ENCODE assay signal across 8 mouse cellular contexts in genomic region chr11:120783426-120784063, GRCm38 (mm10). TPM values are rescaled to one million over a fixed set of nuclear protein-coding genes. Genes with fewer than 3 reads are reported as not detected.
DNase-seq lines count a peak whose midpoint lies in the region; ATAC-seq and TF ChIP-seq lines count a peak whose summit lies in the region.

No protein-coding gene starts in this region.

- no peaks in the 10 kb centered on the region for H3K9me3 ChIP-seq in hindbrain, embryonic 11.5 days (ENCODE audit: control insufficient read depth, low read length)
- no peaks in the 10 kb centered on the region for H3K9me3 ChIP-seq in megakaryocyte, embryonic 14.5 days

- peaks cover 4% of the 10 kb centered on the region; the same call in 1 of the 2 replicates for H3K79me2 ChIP-seq in liver, adult 2 months (ENCODE audit: control insufficient read depth, insufficient read depth, low read length)

- intact Hi-C loops in left cerebral cortex, postnatal 25 days (cut with DNase I): no loop called here

- TF ChIP-seq POLR2A in liver, adult 2 months (IDR thresholded peaks at IDR 0.05; ENCODE audit: extremely low read depth, insufficient read depth, low read length): no peak

- H3K9ac ChIP-seq in liver, adult 2 months (ENCODE audit: low read depth, low read length): peak overlapping the region; percentile 90
- H3K9ac ChIP-seq in hindbrain, embryonic 11.5 days (ENCODE audit: low read depth, low read length): peak overlapping the region; percentile 92

- H3K27me3 ChIP-seq in liver, adult 2 months (ENCODE audit: control insufficient read depth, insufficient read depth, low read length): no peaks in the 10 kb centered on the region
- H3K27me3 ChIP-seq in hindbrain, embryonic 11.5 days (ENCODE audit: control insufficient read depth, insufficient read depth, low read length): no peaks in the 10 kb centered on the region
- peaks cover 2% of the 10 kb centered on the region for H3K27me3 ChIP-seq in megakaryocyte, embryonic 14.5 days (replicated peaks)

- no peak for TF ChIP-seq CTCF in liver, adult 2 months (IDR thresholded peaks at IDR 0.05; ENCODE audit: low read depth, low read length)

- H3K4me1 ChIP-seq in liver, adult 2 months (ENCODE audit: control insufficient read depth, insufficient read depth, low read length): peaks cover 12% of the 10 kb centered on the region
- H3K4me1 ChIP-seq in hindbrain, embryonic 11.5 days (replicated peaks; ENCODE audit: control insufficient read depth, insufficient read depth, low read length): peaks cover 5% of the 10 kb centered on the region; the same call in 1 of the 2 replicates
- H3K4me1 ChIP-seq in megakaryocyte, embryonic 14.5 days: peaks cover 46% of the 10 kb centered on the region

- 2% methylated on average over 42 of the region's 42 CpGs for WGBS in liver, adult 2 months
- 2% methylated on average over 42 of the region's 42 CpGs for WGBS in hindbrain, embryonic 11.5 days

- peak overlapping the region; percentile 92 for H3K4me2 ChIP-seq in hindbrain, embryonic 11.5 days (replicated peaks; ENCODE audit: low read depth, low read length)

- H3K4me3 ChIP-seq in liver, adult 2 months (ENCODE audit: insufficient read depth, low read depth, low read length): peak overlapping the region; percentile 65
- H3K4me3 ChIP-seq in hindbrain, embryonic 11.5 days (ENCODE audit: low read depth, low read length): peak overlapping the region; percentile 98
- peak overlapping the region; percentile 97 for H3K4me3 ChIP-seq in megakaryocyte, embryonic 14.5 days (replicated peaks)

- peak; percentile 18; the same call in 1 of the 2 replicates for ATAC-seq in hindbrain, embryonic 11.5 days (ENCODE audit: low FRiP score)

- H3K27ac ChIP-seq in liver, adult 2 months (replicated peaks; ENCODE audit: insufficient read depth, low read depth, low read length): peak overlapping the region; percentile 35
- H3K27ac ChIP-seq in hindbrain, embryonic 11.5 days (ENCODE audit: low read depth, low read length): peak overlapping the region; percentile 58; the same call in 1 of the 2 replicates

- H3K36me3 ChIP-seq in liver, adult 2 months (ENCODE audit: control insufficient read depth, insufficient read depth, low read length): 0 out of 2 replicates have a peak, but pooled peaks cover 2% of the 10 kb centered on the region
- H3K36me3 ChIP-seq in hindbrain, embryonic 11.5 days (ENCODE audit: control insufficient read depth, insufficient read depth, low read length): no peaks in the 10 kb centered on the region; the same call in 1 of the 2 replicates
- peaks cover 62% of the 10 kb centered on the region for H3K36me3 ChIP-seq in megakaryocyte, embryonic 14.5 days (replicated peaks; ENCODE audit: low read length)

- no peak for DNase-seq in liver, adult 2 months (ENCODE audit: extremely low read depth, low read depth, low spot score)
- no peak for DNase-seq in liver
- DNase-seq in cerebellum, postnatal 36 days: peak; percentile 44
- no peak for DNase-seq in hindbrain, embryonic 11.5 days (ENCODE audit: low spot score)
- no peak for DNase-seq in layer of hippocampus, postnatal 36 days
- DNase-seq in adrenal gland, postnatal 36 days: no peak
- DNase-seq in left cerebral cortex, postnatal 25 days (ENCODE audit: low spot score in 2 of 2): no peak

RNA-seq across cellular contexts. Expression of gene Rfng, which starts 0.5 kb away (rescaled TPM):
- total RNA-seq in liver, adult 2 months (2014; rRNA removed): 3.1 and 5.7 TPM in 2 replicates
- 25.1 and 28.3 TPM in 2 replicates for polyA plus RNA-seq in liver, adult 2 months (2012; rRNA removed)
- 28.8 and 29.4 TPM in 2 replicates for polyA plus RNA-seq in hindbrain, embryonic 11.5 days (2014; fragmentation: Nextera tagmentation; extraction: Ambion mirVana)
- 26.0 and 43.8 TPM in 2 replicates for polyA plus RNA-seq in megakaryocyte, embryonic 14.5 days (2012; ENCODE audit: insufficient read depth, low replicate concordance)
- 10 to 100 TPM; 66.1 to 68.6 TPM for total RNA-seq in layer of hippocampus, postnatal 36 days (2021)
- 10 to 100 TPM; 19.2 to 19.7 TPM for total RNA-seq in adrenal gland, postnatal 36 days (2021)
- total RNA-seq in left cerebral cortex, postnatal 25 days (2021): 10 to 100 TPM; 62.9 to 63.3 TPM

RNA-seq across cellular contexts. Expression of gene Gps1, which starts 0.5 kb away (rescaled TPM):
- total RNA-seq in liver, adult 2 months (2014; rRNA removed): 81.9 and 89.7 TPM in 2 replicates
- 97.9 and 99.5 TPM in 2 replicates for polyA plus RNA-seq in liver, adult 2 months (2012; rRNA removed)
- 264 and 272 TPM in 2 replicates for polyA plus RNA-seq in hindbrain, embryonic 11.5 days (2014; fragmentation: Nextera tagmentation; extraction: Ambion mirVana)
- 13.8 and 27.0 TPM in 2 replicates for polyA plus RNA-seq in megakaryocyte, embryonic 14.5 days (2012; ENCODE audit: insufficient read depth, low replicate concordance)
- 100 to 1,000 TPM; 146 to 147 TPM for total RNA-seq in layer of hippocampus, postnatal 36 days (2021)
- 100 to 1,000 TPM; 139 to 142 TPM for total RNA-seq in adrenal gland, postnatal 36 days (2021)
- total RNA-seq in left cerebral cortex, postnatal 25 days (2021): 100 to 1,000 TPM; 139 to 143 TPM

RNA-seq across cellular contexts. Expression of gene Dus1l, which starts 12.7 kb away (rescaled TPM):
- total RNA-seq in liver, adult 2 months (2014; rRNA removed): 52.1 and 52.4 TPM in 2 replicates
- 69.7 and 70.6 TPM in 2 replicates for polyA plus RNA-seq in liver, adult 2 months (2012; rRNA removed)
- polyA plus RNA-seq in hindbrain, embryonic 11.5 days (2014; fragmentation: Nextera tagmentation; extraction: Ambion mirVana): 70.9 and 71.3 TPM in 2 replicates
- 29.4 and 74.3 TPM in 2 replicates for polyA plus RNA-seq in megakaryocyte, embryonic 14.5 days (2012; ENCODE audit: insufficient read depth, low replicate concordance)
- 10 to 100 TPM; 44.7 to 52.9 TPM for total RNA-seq in layer of hippocampus, postnatal 36 days (2021)
- total RNA-seq in adrenal gland, postnatal 36 days (2021): 10 to 100 TPM; 57.2 to 59.6 TPM
- total RNA-seq in left cerebral cortex, postnatal 25 days (2021): 10 to 100 TPM; 40.0 to 42.8 TPM

RNA-seq across cellular contexts. Expression of gene Hmga1b, which starts 21.0 kb away (rescaled TPM):
- 0.54 and 0.55 TPM in 2 replicates for total RNA-seq in liver, adult 2 months (2014; rRNA removed)
- 0.07 and 0.12 TPM in 2 replicates for polyA plus RNA-seq in liver, adult 2 months (2012; rRNA removed)
- 5.6 and 7.0 TPM in 2 replicates for polyA plus RNA-seq in hindbrain, embryonic 11.5 days (2014; fragmentation: Nextera tagmentation; extraction: Ambion mirVana)
- polyA plus RNA-seq in megakaryocyte, embryonic 14.5 days (2012; ENCODE audit: insufficient read depth, low replicate concordance): 601 and 1,141 TPM in 2 replicates
- 10 to 100 TPM; 19.5 to 20.1 TPM for total RNA-seq in layer of hippocampus, postnatal 36 days (2021)
- total RNA-seq in adrenal gland, postnatal 36 days (2021): 10 to 100 TPM in 1 of 2 experiments, 1 to 10 TPM in 1; 6.0 to 13.1 TPM
- 10 to 100 TPM; 29.3 to 33.1 TPM for total RNA-seq in left cerebral cortex, postnatal 25 days (2021)

RNA-seq across cellular contexts. Expression of gene Fasn, which starts 40.8 kb away (rescaled TPM):
- total RNA-seq in liver, adult 2 months (2014; rRNA removed): 198 and 203 TPM in 2 replicates
- 639 and 935 TPM in 2 replicates for polyA plus RNA-seq in liver, adult 2 months (2012; rRNA removed)
- polyA plus RNA-seq in hindbrain, embryonic 11.5 days (2014; fragmentation: Nextera tagmentation; extraction: Ambion mirVana): 76.0 and 94.1 TPM in 2 replicates
- 328 and 589 TPM in 2 replicates for polyA plus RNA-seq in megakaryocyte, embryonic 14.5 days (2012; ENCODE audit: insufficient read depth, low replicate concordance)
- total RNA-seq in layer of hippocampus, postnatal 36 days (2021): 100 to 1,000 TPM; 173 to 191 TPM
- total RNA-seq in adrenal gland, postnatal 36 days (2021): 1,000 to 10,000 TPM; 1,954 to 2,603 TPM
- total RNA-seq in left cerebral cortex, postnatal 25 days (2021): 100 to 1,000 TPM; 168 to 171 TPM

Comparison
In these comparisons a context has a peak if more than half of its experiments do, and no peak if none do; other contexts are left out.
1. DNase-seq: peak in cerebellum, postnatal 36 days (2 of 2); none in liver, adult 2 months (single experiment), liver (single experiment), hindbrain, embryonic 11.5 days (single experiment), layer of hippocampus, postnatal 36 days (0 of 2), adrenal gland, postnatal 36 days (0 of 2) and left cerebral cortex, postnatal 25 days (0 of 2).
2. Peak in every context shown above with its lines, with median percentiles within 50 percentile points of each other: H3K4me3 ChIP-seq.